Mouse (Mus musculus): ENCODE data around the gene Trim56. TPM values are rescaled to one million over a fixed set of nuclear protein-coding genes. Genes with fewer than 3 reads are reported as not detected.
A peak's percentile ranks its signal among the peaks of the same experiment; 100 is the strongest.
"Not testable (repeated sequence)": the region's sequence is repeated elsewhere in the genome, so short reads cannot be mapped to it uniquely, and the experiment has no call there.

The Trim56 gene
- polyA plus RNA-seq, 1 experiment from 2014 or later, result 2.8 TPM

GRCm38 (mm10) chr5:137134959-137135358 is 18.9 kb upstream of the Trim56 start:
- WGBS, result 43% methylated on average over 11 of the region's 11 CpGs
- Histone ChIP-seq H3K27ac (replicated peaks; ENCODE audit: low read depth, low read length) (no peak overlapping the region), H3K27me3 (ENCODE audit: control insufficient read depth, insufficient read depth, low read length) (no peaks in the 10 kb centered on the region), H3K36me3 (ENCODE audit: control insufficient read depth, insufficient read depth, low read length) (no peaks in the 10 kb centered on the region), H3K4me1 (ENCODE audit: control insufficient read depth, insufficient read depth, low read length) (no peaks in the 10 kb centered on the region), H3K9me3 (ENCODE audit: control insufficient read depth, low read length) (no peaks in the 10 kb centered on the region), H3K9ac (replicated peaks; ENCODE audit: low read length) (no peak overlapping the region), H3K4me2 (ENCODE audit: low read length) (no peak overlapping the region), H3K4me3 (replicated peaks; ENCODE audit: low read depth, low read length) (no peak overlapping the region)
- DNase-seq, result no peak
- ATAC-seq (ENCODE audit: low FRiP score, low TSS enrichment), result no peak

- no peak overlapping the region for H3K27ac ChIP-seq (replicated peaks; ENCODE audit: low read depth, low read length)
- no peak overlapping the region for H3K9ac ChIP-seq (replicated peaks; ENCODE audit: low read length)
- peak; percentile 88 for DNase-seq
- no peaks in the 10 kb centered on the region for H3K4me1 ChIP-seq (ENCODE audit: control insufficient read depth, insufficient read depth, low read length)
- no peaks in the 10 kb centered on the region for H3K9me3 ChIP-seq (ENCODE audit: control insufficient read depth, low read length)
- no peaks in the 10 kb centered on the region for H3K36me3 ChIP-seq (ENCODE audit: control insufficient read depth, insufficient read depth, low read length)
- H3K27me3 ChIP-seq (ENCODE audit: control insufficient read depth, insufficient read depth, low read length), result no peaks in the 10 kb centered on the region
- no peak overlapping the region for H3K4me3 ChIP-seq (replicated peaks; ENCODE audit: low read depth, low read length)
- H3K4me2 ChIP-seq (ENCODE audit: low read length), result no peak overlapping the region
- WGBS, result under 1% methylated on average over 3 of the region's 3 CpGs
- no peak; the same call in 1 of the 2 replicates for ATAC-seq (ENCODE audit: low FRiP score, low TSS enrichment)
These were observed 15.5 kb upstream of the Trim56 start for GRCm38 (mm10) chr5:137131490-137131889.

GRCm38 (mm10) chr5:137129281-137129680 is 13.3 kb upstream of the Trim56 start:
- no peak overlapping the region for H3K4me2 ChIP-seq (ENCODE audit: low read length)
- no peaks in the 10 kb centered on the region for H3K36me3 ChIP-seq (ENCODE audit: control insufficient read depth, insufficient read depth, low read length)
- no peaks in the 10 kb centered on the region for H3K27me3 ChIP-seq (ENCODE audit: control insufficient read depth, insufficient read depth, low read length)
- H3K9me3 ChIP-seq (ENCODE audit: control insufficient read depth, low read length), result no peaks in the 10 kb centered on the region
- 32% methylated on average over 5 of the region's 5 CpGs for WGBS
- no peak overlapping the region for H3K27ac ChIP-seq (replicated peaks; ENCODE audit: low read depth, low read length)
- ATAC-seq (ENCODE audit: low FRiP score, low TSS enrichment), result no peak
- no peak overlapping the region for H3K4me3 ChIP-seq (replicated peaks; ENCODE audit: low read depth, low read length)
- DNase-seq, result no peak
- no peak overlapping the region for H3K9ac ChIP-seq (replicated peaks; ENCODE audit: low read length)
- H3K4me1 ChIP-seq (ENCODE audit: control insufficient read depth, insufficient read depth, low read length), result no peaks in the 10 kb centered on the region

GRCm38 (mm10) chr5:137123516-137123915 is 7.5 kb upstream of the Trim56 start:
- H3K4me2 ChIP-seq (ENCODE audit: low read length), result no peak overlapping the region
- ATAC-seq (ENCODE audit: low FRiP score, low TSS enrichment) (no peak), DNase-seq (no peak)
- peaks cover 9% of the 10 kb centered on the region for H3K4me1 ChIP-seq (ENCODE audit: control insufficient read depth, insufficient read depth, low read length)
- peak overlapping the region; percentile 77 for H3K27ac ChIP-seq (replicated peaks; ENCODE audit: low read depth, low read length)
- 81% methylated on average over 4 of the region's 4 CpGs for WGBS
- no peaks in the 10 kb centered on the region for H3K27me3 ChIP-seq (ENCODE audit: control insufficient read depth, insufficient read depth, low read length)
- H3K4me3 ChIP-seq (replicated peaks; ENCODE audit: low read depth, low read length), result no peak overlapping the region
- no peaks in the 10 kb centered on the region for H3K9me3 ChIP-seq (ENCODE audit: control insufficient read depth, low read length)
- no peaks in the 10 kb centered on the region for H3K36me3 ChIP-seq (ENCODE audit: control insufficient read depth, insufficient read depth, low read length)
- H3K9ac ChIP-seq (replicated peaks; ENCODE audit: low read length), result no peak overlapping the region

GRCm38 (mm10) chr5:137122686-137123193 is 6.7 kb upstream of the Trim56 start:
- H3K27ac ChIP-seq (replicated peaks; ENCODE audit: low read depth, low read length), result peak overlapping the region; percentile 77
- no peaks in the 10 kb centered on the region for H3K36me3 ChIP-seq (ENCODE audit: control insufficient read depth, insufficient read depth, low read length)
- no peak overlapping the region for H3K4me3 ChIP-seq (replicated peaks; ENCODE audit: low read depth, low read length)
- H3K9ac ChIP-seq (replicated peaks; ENCODE audit: low read length), result no peak overlapping the region
- H3K4me2 ChIP-seq (ENCODE audit: low read length), result peak overlapping the region; percentile 4; the same call in 1 of the 2 replicates
- peaks cover 9% of the 10 kb centered on the region for H3K4me1 ChIP-seq (ENCODE audit: control insufficient read depth, insufficient read depth, low read length)
- H3K27me3 ChIP-seq (ENCODE audit: control insufficient read depth, insufficient read depth, low read length), result no peaks in the 10 kb centered on the region
- DNase-seq (peak; percentile 91), ATAC-seq (ENCODE audit: low FRiP score, low TSS enrichment) (peak; percentile 57; the same call in 1 of the 2 replicates)
- no peaks in the 10 kb centered on the region for H3K9me3 ChIP-seq (ENCODE audit: control insufficient read depth, low read length)
- 7% methylated on average over 14 of the region's 14 CpGs for WGBS

GRCm38 (mm10) chr5:137121280-137121679 is 5.3 kb upstream of the Trim56 start:
- no peak overlapping the region for H3K4me2 ChIP-seq (ENCODE audit: low read length)
- H3K9me3 ChIP-seq (ENCODE audit: control insufficient read depth, low read length), result no peaks in the 10 kb centered on the region
- H3K27ac ChIP-seq (replicated peaks; ENCODE audit: low read depth, low read length), result no peak overlapping the region
- no peak overlapping the region for H3K4me3 ChIP-seq (replicated peaks; ENCODE audit: low read depth, low read length)
- H3K9ac ChIP-seq (replicated peaks; ENCODE audit: low read length), result no peak overlapping the region
- H3K4me1 ChIP-seq (ENCODE audit: control insufficient read depth, insufficient read depth, low read length), result peaks cover 11% of the 10 kb centered on the region
- no peak for DNase-seq
- ATAC-seq (ENCODE audit: low FRiP score, low TSS enrichment), result no peak
- no peaks in the 10 kb centered on the region for H3K27me3 ChIP-seq (ENCODE audit: control insufficient read depth, insufficient read depth, low read length)
- no peaks in the 10 kb centered on the region for H3K36me3 ChIP-seq (ENCODE audit: control insufficient read depth, insufficient read depth, low read length)
- WGBS, result 78% methylated on average over 4 of the region's 4 CpGs

GRCm38 (mm10) chr5:137118878-137119277 is 2.9 kb upstream of the Trim56 start:
- Histone ChIP-seq H3K9ac (replicated peaks; ENCODE audit: low read length) (no peak overlapping the region), H3K36me3 (ENCODE audit: control insufficient read depth, insufficient read depth, low read length) (no peaks in the 10 kb centered on the region), H3K27ac (replicated peaks; ENCODE audit: low read depth, low read length) (no peak overlapping the region), H3K4me1 (ENCODE audit: control insufficient read depth, insufficient read depth, low read length) (peaks cover 18% of the 10 kb centered on the region), H3K4me3 (replicated peaks; ENCODE audit: low read depth, low read length) (no peak overlapping the region), H3K27me3 (ENCODE audit: control insufficient read depth, insufficient read depth, low read length) (no peaks in the 10 kb centered on the region), H3K9me3 (ENCODE audit: control insufficient read depth, low read length) (no peaks in the 10 kb centered on the region), H3K4me2 (ENCODE audit: low read length) (no peak overlapping the region)
- no peak for DNase-seq
- ATAC-seq (ENCODE audit: low FRiP score, low TSS enrichment), result no peak
- WGBS, result 62% methylated on average over 4 of the region's 4 CpGs

- DNase-seq; H3K9me3 ChIP-seq (ENCODE audit: control insufficient read depth, low read length); H3K9ac ChIP-seq (replicated peaks; ENCODE audit: low read length); H3K4me2 ChIP-seq (ENCODE audit: low read length); H3K4me3 ChIP-seq (replicated peaks; ENCODE audit: low read depth, low read length); H3K36me3 ChIP-seq (ENCODE audit: control insufficient read depth, insufficient read depth, low read length); ATAC-seq (ENCODE audit: low FRiP score, low TSS enrichment); H3K27ac ChIP-seq (replicated peaks; ENCODE audit: low read depth, low read length); H3K27me3 ChIP-seq (ENCODE audit: control insufficient read depth, insufficient read depth, low read length): not testable (repeated sequence)
- 85% methylated on average over 3 of the region's 3 CpGs for WGBS
- peaks cover 15% of the 10 kb centered on the region for H3K4me1 ChIP-seq (ENCODE audit: control insufficient read depth, insufficient read depth, low read length)
These were observed 2.0 kb upstream of the Trim56 start for GRCm38 (mm10) chr5:137117994-137118393.

- no peaks in the 10 kb centered on the region for H3K27me3 ChIP-seq (ENCODE audit: control insufficient read depth, insufficient read depth, low read length)
- H3K9ac ChIP-seq (replicated peaks; ENCODE audit: low read length), result no peak overlapping the region
- H3K36me3 ChIP-seq (ENCODE audit: control insufficient read depth, insufficient read depth, low read length), result no peaks in the 10 kb centered on the region
- 91% methylated on average over 2 of the region's 2 CpGs for WGBS
- H3K4me2 ChIP-seq (ENCODE audit: low read length), result no peak overlapping the region
- H3K27ac ChIP-seq (replicated peaks; ENCODE audit: low read depth, low read length), result no peak overlapping the region
- H3K4me1 ChIP-seq (ENCODE audit: control insufficient read depth, insufficient read depth, low read length), result peaks cover 9% of the 10 kb centered on the region; the same call in 1 of the 2 replicates
- DNase-seq, result no peak
- H3K9me3 ChIP-seq (ENCODE audit: control insufficient read depth, low read length), result no peaks in the 10 kb centered on the region
- no peak for ATAC-seq (ENCODE audit: low FRiP score, low TSS enrichment)
- H3K4me3 ChIP-seq (replicated peaks; ENCODE audit: low read depth, low read length), result no peak overlapping the region
These were observed 978 bp upstream of the Trim56 start for GRCm38 (mm10) chr5:137116987-137117386.
